Mouse (Mus musculus) cortical plate, adult 2 months (tissue): ENCODE measurements around the gene Pprc1. TPM values are rescaled to one million over a fixed set of nuclear protein-coding genes. Genes with fewer than 3 reads are reported as not detected.

Source experiments
- H3K27ac ChIP-seq: fragments of 200-500 bp; 2 replicates; pipeline ENCODE4 v1.5.1; 2012; ENCODE audit warnings: low read length, control low read depth, inconsistent platforms; ENCODE audit not compliant: insufficient read depth
- H3K4me1 ChIP-seq: fragments of 200-500 bp; 2 replicates; pipeline ENCODE4 v1.6.1; 2011; ENCODE audit warnings: low read length; ENCODE audit not compliant: control insufficient read depth, insufficient read depth
- H3K4me3 ChIP-seq: fragments of 200-500 bp; 2 replicates; pipeline ENCODE4 v1.5.1; 2011; ENCODE audit warnings: mild to moderate bottlenecking, low read length, control low read depth; ENCODE audit not compliant: insufficient read depth
- CTCF ChIP-seq: fragments of 200-500 bp; IDR thresholded peaks from 2 replicates; pipeline ENCODE4 v1.5.1; 2011; ENCODE audit warnings: mild to moderate bottlenecking, control low read depth, low read length; ENCODE audit not compliant: insufficient read depth; ENCODE audit errors: extremely low read depth
- POLR2A ChIP-seq: fragments of 200-500 bp; IDR thresholded peaks from 2 replicates; pipeline ENCODE4 v1.6.1; 2011; ENCODE audit warnings: mild to moderate bottlenecking, low read length, control low read depth; ENCODE audit not compliant: insufficient read depth; ENCODE audit errors: extremely low read depth
- polyA plus RNA-seq: library from polyadenylated mRNA; depleted of rRNA; stranded (reverse); fragments of >200 nt; gene quantifications from 2 replicates; pipeline ENCODE4 v1.2.3, GENCODE M21; 2012; rRNA removed

Gene Pprc1
- polyA plus RNA-seq = 13.4 and 16.1 TPM in 2 replicates

DNA sequence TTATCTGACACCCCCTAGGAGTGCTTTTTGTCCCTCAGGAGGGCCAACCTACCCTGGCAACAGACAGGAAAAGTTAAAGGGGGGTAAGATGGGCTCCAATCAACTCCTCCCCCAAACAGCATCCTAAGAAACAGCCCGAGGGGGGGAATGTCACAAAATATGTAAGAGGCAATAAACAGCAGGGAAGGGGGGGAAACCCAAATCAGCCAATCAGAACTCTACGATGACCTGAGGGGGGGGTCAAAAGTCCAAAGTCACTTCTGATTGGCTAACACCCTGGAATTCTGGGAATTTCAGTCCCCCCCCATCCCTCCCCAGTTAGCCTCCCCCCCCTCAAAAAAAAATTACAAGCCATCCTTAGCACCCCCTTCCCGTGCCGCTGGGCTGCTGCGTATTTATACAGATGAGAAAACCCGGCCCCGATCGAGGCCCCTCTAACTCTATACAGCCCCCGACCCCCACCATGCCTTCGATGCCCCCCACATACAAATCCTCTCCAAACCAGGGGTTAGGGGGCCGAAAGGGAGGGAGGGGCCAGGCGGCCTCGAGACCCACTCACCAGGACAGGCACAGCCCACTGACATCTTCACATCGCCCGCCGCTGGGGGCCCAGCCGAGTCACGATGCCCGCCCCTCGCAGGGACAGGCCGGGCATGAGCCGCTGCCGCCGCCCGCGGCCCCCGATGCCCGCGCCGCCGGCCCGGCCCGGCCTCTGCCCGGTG lies at the start of gene Pprc1:
Pprc1 (plus strand) TSS at position 616 of the 722 bp plus-strand sequence.
- peaks cover 23% of the 10 kb centered on the region for H3K4me1 ChIP-seq
- TF ChIP-seq CTCF = no peak
- no peak for TF ChIP-seq POLR2A
- peak within 1 kb of the TSS; percentile 96 for H3K27ac ChIP-seq

DNA sequence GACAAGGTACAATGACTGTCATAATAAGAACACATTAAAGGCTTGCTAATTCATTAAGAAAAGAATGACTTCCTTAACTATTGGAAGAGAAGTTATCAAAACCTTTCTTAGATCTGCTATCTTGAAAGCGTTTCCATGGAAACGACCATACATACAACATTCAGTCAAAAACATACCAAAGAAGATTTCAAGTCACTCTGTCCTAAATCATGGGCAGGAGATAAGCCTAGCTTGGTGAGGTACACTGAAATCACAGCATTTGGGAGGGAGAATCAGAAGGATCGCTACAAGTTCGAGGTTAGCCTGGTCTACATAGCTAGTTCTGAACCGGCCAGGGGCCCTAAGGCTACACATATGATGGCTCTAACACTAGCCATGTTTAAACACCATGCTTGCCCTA lies 47.3 kb upstream of the Pprc1 start:
- no peak overlapping the region for H3K27ac ChIP-seq
- no peaks in the 10 kb centered on the region; the same call in 1 of the 2 replicates for H3K4me1 ChIP-seq
- no peak for TF ChIP-seq POLR2A
- TF ChIP-seq CTCF = no peak

More for the DNA sequence above, at the start of gene Pprc1:
- H3K4me3 ChIP-seq = peak within 1 kb of the TSS; percentile 77

DNA sequence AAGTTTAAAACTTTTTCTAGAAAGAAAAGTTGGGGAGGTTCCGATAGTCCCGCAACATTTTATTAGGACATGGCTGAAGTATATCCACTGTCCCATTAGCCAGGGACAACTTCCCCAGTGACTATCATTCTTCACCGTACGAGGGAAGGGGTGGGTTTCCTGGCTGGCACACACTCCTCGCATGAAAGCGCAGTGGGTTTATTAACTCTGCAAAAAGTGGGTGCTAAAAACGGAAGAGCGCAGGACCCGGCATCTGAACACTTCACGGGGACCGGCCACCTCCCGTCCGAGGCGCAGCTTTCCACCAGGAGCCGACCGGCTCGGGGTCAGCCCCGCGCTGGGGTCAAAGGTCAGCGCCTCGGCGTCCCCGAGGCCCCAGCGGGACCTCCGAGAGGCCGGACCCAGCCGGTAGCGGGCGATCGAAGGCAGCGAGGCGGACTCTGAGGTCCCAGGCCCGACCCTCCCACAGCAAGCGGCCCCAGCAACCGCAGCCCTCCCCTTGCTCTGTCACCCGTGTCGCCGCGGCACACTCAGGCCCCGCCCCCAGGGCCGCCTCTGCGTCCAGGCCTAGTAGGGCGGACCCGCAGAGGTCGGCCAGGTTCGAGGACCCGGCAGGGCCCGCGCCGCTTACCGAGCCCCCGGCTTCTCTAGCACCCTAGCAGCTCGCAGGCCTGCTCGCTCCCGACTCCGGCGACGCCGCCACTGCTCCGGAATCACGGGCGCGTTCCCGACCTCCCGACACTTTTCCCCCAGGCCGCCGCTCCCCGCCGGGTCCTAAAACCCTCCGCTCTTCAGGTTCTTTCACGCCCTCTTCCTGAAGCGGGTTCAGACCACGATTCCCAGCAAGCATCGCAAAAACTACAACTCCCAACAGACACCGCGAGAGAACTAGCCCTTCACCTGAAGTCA lies 46.6 kb upstream of the Pprc1 start, which contains the start of gene Armh3:
Armh3 (minus strand) TSS at position 704 of the 909 bp plus-strand sequence.
- no peak for TF ChIP-seq CTCF
- TF ChIP-seq POLR2A = peak; percentile 74
- Histone ChIP-seq H3K4me3 (peak within 1 kb of the TSS; percentile 68), H3K4me1 (no peaks in the 10 kb centered on the region; the same call in 1 of the 2 replicates), H3K27ac (peak within 1 kb of the TSS; percentile 88)

More for the DNA sequence above, 47.3 kb upstream of the Pprc1 start:
- H3K4me3 ChIP-seq = peak overlapping the region; percentile 68

DNA sequence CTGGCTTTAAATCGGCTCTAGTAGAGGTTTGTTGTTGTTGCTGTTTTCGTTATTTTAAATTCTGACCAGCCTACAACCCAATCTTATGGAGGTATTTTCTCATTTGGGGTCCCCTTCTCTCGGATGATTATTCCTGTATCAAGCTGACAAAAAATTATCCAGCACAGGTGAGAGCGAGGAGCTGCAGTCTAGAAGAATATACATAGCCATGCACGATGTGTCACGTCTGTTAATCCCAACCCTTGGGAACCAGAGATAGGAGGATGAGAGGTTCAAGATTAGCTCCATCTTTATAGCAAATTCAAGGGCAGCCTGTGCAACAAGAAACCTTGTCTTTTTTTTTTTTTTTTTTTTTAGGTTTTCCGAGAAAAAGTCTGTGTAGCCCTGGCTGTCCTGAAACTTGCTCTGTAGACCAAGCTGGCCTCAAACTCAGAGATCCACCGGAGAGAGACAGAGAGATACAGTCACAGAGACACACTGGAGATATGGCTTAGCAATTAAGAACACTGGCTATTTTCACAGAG lies 45.9 kb upstream of the Pprc1 start:
- no peak for TF ChIP-seq CTCF
- TF ChIP-seq POLR2A = no peak

DNA sequence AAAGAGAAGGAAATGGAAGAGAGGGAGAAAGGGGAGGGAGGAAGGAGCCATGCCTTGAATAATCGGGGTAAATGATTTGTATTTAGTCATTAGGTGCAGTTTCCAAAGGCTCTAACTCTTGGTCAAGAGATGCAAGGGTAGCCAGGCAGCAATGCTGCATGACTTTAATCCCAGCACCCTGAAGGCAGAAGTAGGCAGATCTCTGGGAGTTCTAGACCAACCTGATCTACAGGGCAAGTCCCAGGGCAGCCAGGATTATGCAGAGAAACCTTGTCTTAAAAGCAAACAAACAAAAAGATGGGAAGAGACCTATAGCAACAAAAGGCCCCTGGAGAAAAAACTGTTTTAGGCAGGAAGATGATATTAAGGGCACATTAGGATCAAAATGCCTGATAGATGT lies 45.3 kb upstream of the Pprc1 start:
- TF ChIP-seq POLR2A = no peak
- no peak for TF ChIP-seq CTCF
- H3K27ac ChIP-seq = no peak overlapping the region
- peaks cover 4% of the 10 kb centered on the region for H3K4me1 ChIP-seq
- no peak overlapping the region for H3K4me3 ChIP-seq

More for the DNA sequence above, 45.9 kb upstream of the Pprc1 start:
- no peaks in the 10 kb centered on the region; the same call in 1 of the 2 replicates for H3K4me1 ChIP-seq
- H3K4me3 ChIP-seq = peak overlapping the region; percentile 68
- no peak overlapping the region for H3K27ac ChIP-seq

DNA sequence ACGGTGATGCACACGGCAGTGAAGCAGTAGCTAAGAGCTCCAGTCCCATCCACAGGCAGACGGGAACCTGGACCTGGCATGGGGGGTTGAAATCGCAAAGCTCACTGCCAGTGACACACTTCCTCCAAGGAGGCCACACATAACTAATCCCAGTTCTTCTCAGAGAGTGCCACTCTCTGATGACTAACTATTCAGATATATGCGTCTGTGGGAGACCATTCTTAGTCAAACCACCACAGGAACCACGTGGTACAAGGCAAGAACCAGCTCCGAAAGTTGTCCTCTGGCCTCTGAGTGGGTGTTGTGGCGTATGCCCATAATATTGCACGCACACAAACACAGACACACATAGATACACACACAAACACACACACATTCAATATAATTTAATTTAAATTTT lies 42.4 kb upstream of the Pprc1 start:
- Histone ChIP-seq H3K4me3 (no peak overlapping the region), H3K27ac (no peak overlapping the region), H3K4me1 (peaks cover 4% of the 10 kb centered on the region)
- no peak for TF ChIP-seq POLR2A
- no peak for TF ChIP-seq CTCF

DNA sequence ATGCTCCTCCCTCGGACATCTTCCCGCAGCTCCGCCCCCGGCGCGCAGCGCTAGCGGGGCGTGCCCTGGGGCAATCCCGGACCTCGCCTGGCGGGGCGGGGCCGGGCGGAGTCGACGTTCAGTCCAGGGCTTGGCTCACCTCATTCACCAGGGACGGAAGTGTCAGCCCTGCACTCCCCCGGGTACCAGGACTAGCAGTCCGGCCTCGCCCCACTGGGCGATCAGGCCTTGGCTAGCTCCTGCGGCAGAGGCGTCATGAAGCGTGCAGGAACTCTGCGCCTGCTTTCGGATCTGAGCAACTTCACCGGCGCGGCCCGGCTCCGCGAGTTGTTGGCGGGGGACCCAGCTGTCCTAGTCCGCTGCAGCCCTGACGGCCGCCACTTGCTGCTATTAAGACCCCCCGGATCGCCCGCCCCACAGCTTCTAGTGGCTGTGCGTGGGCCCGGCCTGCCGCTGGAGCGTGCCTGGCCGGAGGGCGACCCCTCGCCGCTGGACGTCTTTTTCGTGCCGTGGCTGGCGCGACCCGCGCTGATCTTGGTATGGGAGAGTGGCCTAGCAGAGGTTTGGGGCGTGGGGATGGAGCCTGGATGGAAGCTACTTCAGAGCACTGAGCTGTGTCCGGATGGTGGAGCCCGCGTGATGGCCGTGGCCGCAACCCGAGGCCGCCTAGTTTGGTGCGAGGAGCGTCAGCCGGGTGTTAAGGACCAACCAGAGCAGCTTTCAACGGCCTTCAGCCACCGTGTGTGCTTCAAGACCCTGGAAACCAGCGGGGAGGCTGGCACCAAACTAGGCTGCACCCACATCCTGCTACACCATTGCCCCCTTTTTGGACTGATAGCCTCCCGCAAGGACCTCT lies 41.1 kb upstream of the Pprc1 start, which contains the start of gene Hps6:
Hps6 (plus strand) TSS at position 138 of the 856 bp plus-strand sequence.
- no peak within 1 kb of the TSS for H3K27ac ChIP-seq
- H3K4me1 ChIP-seq = peaks cover 4% of the 10 kb centered on the region
- peak within 1 kb of the TSS; percentile 54 for H3K4me3 ChIP-seq
- 0 out of 2 replicates have a peak, but pooled peaks have one; percentile 39 for TF ChIP-seq POLR2A
- no peak for TF ChIP-seq CTCF

DNA sequence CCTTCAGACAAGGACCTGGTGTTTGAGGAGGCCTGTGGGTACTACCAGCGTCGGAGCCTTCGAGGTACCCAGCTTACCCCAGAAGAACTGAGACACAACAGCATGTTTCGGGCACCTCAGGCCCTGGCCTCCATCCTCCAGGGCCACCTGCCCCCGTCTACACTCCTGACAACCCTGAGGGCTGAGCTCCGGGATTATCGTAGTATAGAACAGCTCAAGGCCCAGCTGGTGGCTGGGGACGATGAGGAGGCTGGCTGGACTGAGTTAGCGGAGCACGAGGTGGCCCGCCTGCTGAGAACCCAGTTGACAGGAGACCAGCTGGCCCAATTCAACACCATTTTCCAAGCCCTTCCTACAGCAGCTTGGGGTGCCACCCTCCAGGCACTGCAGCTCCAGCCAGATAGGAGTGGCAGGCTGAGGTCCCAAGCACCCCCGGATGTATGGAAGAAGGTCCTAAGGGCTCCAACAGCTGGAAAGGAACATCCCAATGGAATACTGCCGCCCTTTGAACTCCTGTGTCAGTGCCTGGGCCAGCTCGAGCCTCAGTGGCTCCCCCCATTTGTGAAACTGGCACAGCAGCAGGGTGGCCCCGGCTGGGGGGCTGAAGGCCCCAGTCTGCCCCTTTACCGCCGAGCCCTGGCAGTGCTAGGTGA lies 39.7 kb upstream of the Pprc1 start:
- Histone ChIP-seq H3K27ac (no peak overlapping the region), H3K4me1 (peaks cover 4% of the 10 kb centered on the region), H3K4me3 (no peak overlapping the region)
- no peak for TF ChIP-seq POLR2A
- no peak for TF ChIP-seq CTCF

DNA sequence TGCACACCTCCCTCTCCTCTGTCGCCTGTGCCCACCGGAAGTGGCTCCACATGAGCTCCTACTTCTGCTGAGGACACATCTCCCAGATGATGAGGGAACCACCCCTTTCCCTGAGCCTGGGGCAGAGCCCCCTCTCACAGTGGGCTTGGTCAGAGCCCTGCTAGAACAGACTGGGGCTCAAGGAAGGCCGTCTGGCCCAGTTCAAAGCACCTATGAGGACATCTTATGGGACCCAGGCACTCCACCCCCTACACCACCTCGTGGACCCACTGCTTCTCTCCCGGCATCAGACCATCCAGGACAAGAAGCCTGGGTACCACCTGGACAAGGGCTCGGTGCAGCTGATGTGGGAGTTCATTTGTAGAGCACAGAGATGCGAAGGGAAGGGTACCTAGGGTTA lies 39.0 kb upstream of the Pprc1 start:
- H3K4me3 ChIP-seq = no peak overlapping the region
- TF ChIP-seq POLR2A (no peak), CTCF (no peak)
- H3K4me1 ChIP-seq = peaks cover 4% of the 10 kb centered on the region
- H3K27ac ChIP-seq = no peak overlapping the region
